Mouse (Mus musculus) forebrain, embryonic 14.5 days (tissue): ENCODE data around the gene Hecw2. TPM values are rescaled to one million over a fixed set of nuclear protein-coding genes. Genes with fewer than 3 reads are reported as not detected.

Experiments
- ATAC-seq: fragments of 200-750 bp; cut with Nextera tagmentation; 2 replicates; pipeline ENCODE4 v1.8.0; 2017; ENCODE audit warnings: mild to moderate bottlenecking, moderate library complexity
- DNase-seq: peaks from one replicate; pipeline ENCODE4 v3.0.0-alpha.2; 2015; ENCODE audit warnings: low spot score
- H3K27ac ChIP-seq: fragments of 300-500 bp; sonication (generic); 2 replicates; pipeline ENCODE4 v1.5.1; 2014; ENCODE audit warnings: low read depth, mild to moderate bottlenecking, control low read depth, low read length, moderate library complexity
- H3K27me3 ChIP-seq: fragments of 300-500 bp; sonication (generic); replicated peaks from 2 replicates; pipeline ENCODE4 v1.6.1; 2014; ENCODE audit warnings: low read length, control low read depth, mixed read lengths; ENCODE audit not compliant: control insufficient read depth, insufficient read depth
- H3K36me3 ChIP-seq: fragments of 300-500 bp; sonication (generic); 2 replicates; pipeline ENCODE4 v1.6.1; 2014; ENCODE audit warnings: low read length, control low read depth; ENCODE audit not compliant: control insufficient read depth, insufficient read depth
- H3K4me1 ChIP-seq: fragments of 300-500 bp; sonication (generic); 2 replicates; pipeline ENCODE4 v1.6.1; 2014; ENCODE audit warnings: antibody characterized with exemption, low read length, control low read depth; ENCODE audit not compliant: control insufficient read depth, insufficient read depth
- H3K4me2 ChIP-seq: fragments of 300-500 bp; sonication (generic); 2 replicates; pipeline ENCODE4 v1.6.1; 2014; ENCODE audit warnings: mild to moderate bottlenecking, control low read depth, low read length
- H3K4me3 ChIP-seq: fragments of 300-500 bp; sonication (generic); 2 replicates; pipeline ENCODE4 v1.5.1; 2014; ENCODE audit warnings: low read depth, low read length, control low read depth
- H3K9ac ChIP-seq: fragments of 300-500 bp; sonication (generic); 2 replicates; pipeline ENCODE4 v1.6.1; 2014; ENCODE audit warnings: mild to moderate bottlenecking, low read length, control low read depth, moderate library complexity
- H3K9me3 ChIP-seq: fragments of 300-500 bp; sonication (generic); replicated peaks from 2 replicates; pipeline ENCODE4 v1.6.1; 2016; ENCODE audit warnings: low read length, control low read depth, mixed read lengths; ENCODE audit not compliant: control insufficient read depth
- WGBS: fragments of 180-500 bp; shearing (Covaris S2); extraction: QIAGEN DNeasy Blood & Tissue Kit; methylation state at CpG from one replicate; pipeline ENCODE4 v1.1.7; 2014; 5-methylcytosine and 5-hydroxymethylcytosine counted together
- polyA plus RNA-seq: library from polyadenylated mRNA; unstranded; fragments of >200 nt; fragmentation: Nextera tagmentation; extraction: Ambion mirVana; gene quantifications from 2 replicates; pipeline ENCODE4 v1.2.1, GENCODE M21; 2014

The Hecw2 gene
- polyA plus RNA-seq, 1 experiment from 2014 or later, result 1.7 TPM

- no peaks in the 10 kb centered on the region for H3K4me1 ChIP-seq
- no peaks in the 10 kb centered on the region for H3K9me3 ChIP-seq
- DNase-seq (no peak), ATAC-seq (no peak)
- no peak overlapping the region for H3K4me3 ChIP-seq
- H3K4me2 ChIP-seq, result no peak overlapping the region
- H3K27ac ChIP-seq, result no peak overlapping the region
- no peaks in the 10 kb centered on the region for H3K27me3 ChIP-seq
- H3K36me3 ChIP-seq, result no peaks in the 10 kb centered on the region
- H3K9ac ChIP-seq, result no peak overlapping the region
- 85% methylated on average over 8 of the region's 8 CpGs for WGBS
These were observed 217.0 kb downstream of the Hecw2 start for GRCm38 (mm10) chr1:53977806-53978513.

DNA sequence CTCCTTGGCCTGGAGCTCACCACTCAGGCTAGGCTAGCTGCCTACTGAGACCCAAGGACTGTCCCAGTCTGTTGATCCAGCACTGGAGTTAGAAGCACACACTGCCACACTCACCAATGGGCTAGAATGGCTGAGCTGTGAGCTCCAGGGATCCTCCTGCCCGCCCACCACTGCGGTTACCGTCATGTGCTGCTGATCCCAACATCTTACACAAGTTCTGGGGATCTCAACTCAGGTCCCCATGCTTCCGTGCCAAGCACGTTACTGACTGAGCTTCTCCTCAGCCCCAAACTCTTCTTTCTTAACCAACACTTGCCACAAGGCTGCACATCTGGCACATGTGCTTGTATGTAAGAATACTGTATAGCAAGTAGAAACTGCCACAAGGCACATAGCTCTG is 218.2 kb downstream of the Hecw2 start:
- no peaks in the 10 kb centered on the region for H3K9me3 ChIP-seq
- no peak overlapping the region for H3K9ac ChIP-seq
- no peaks in the 10 kb centered on the region for H3K4me1 ChIP-seq
- DNase-seq (no peak), ATAC-seq (no peak)
- H3K27me3 ChIP-seq, result no peaks in the 10 kb centered on the region
- no peak overlapping the region for H3K27ac ChIP-seq
- H3K4me3 ChIP-seq, result no peak overlapping the region
- WGBS, result 92% methylated on average over 5 of the region's 5 CpGs
- H3K36me3 ChIP-seq, result no peaks in the 10 kb centered on the region
- H3K4me2 ChIP-seq, result no peak overlapping the region

GRCm38 (mm10) chr1:53976100-53976499 is 218.9 kb downstream of the Hecw2 start:
- H3K27me3 ChIP-seq, result no peaks in the 10 kb centered on the region
- 92% methylated on average over 8 of the region's 8 CpGs for WGBS
- H3K4me3 ChIP-seq, result no peak overlapping the region
- H3K9me3 ChIP-seq, result no peaks in the 10 kb centered on the region
- no peak for DNase-seq
- H3K4me1 ChIP-seq, result no peaks in the 10 kb centered on the region
- no peaks in the 10 kb centered on the region for H3K36me3 ChIP-seq
- H3K27ac ChIP-seq, result no peak overlapping the region
- no peak for ATAC-seq
- H3K9ac ChIP-seq, result no peak overlapping the region
- no peak overlapping the region for H3K4me2 ChIP-seq

- no peaks in the 10 kb centered on the region for H3K4me1 ChIP-seq
- ATAC-seq (no peak), DNase-seq (no peak)
- no peak overlapping the region for H3K9ac ChIP-seq
- no peak overlapping the region for H3K4me3 ChIP-seq
- H3K27ac ChIP-seq, result no peak overlapping the region
- no peaks in the 10 kb centered on the region for H3K9me3 ChIP-seq
- H3K4me2 ChIP-seq, result no peak overlapping the region
- H3K36me3 ChIP-seq, result no peaks in the 10 kb centered on the region
- WGBS, result 76% methylated on average over 5 of the region's 5 CpGs
- no peaks in the 10 kb centered on the region for H3K27me3 ChIP-seq
These were observed 220.0 kb downstream of the Hecw2 start for GRCm38 (mm10) chr1:53974941-53975340.

DNA sequence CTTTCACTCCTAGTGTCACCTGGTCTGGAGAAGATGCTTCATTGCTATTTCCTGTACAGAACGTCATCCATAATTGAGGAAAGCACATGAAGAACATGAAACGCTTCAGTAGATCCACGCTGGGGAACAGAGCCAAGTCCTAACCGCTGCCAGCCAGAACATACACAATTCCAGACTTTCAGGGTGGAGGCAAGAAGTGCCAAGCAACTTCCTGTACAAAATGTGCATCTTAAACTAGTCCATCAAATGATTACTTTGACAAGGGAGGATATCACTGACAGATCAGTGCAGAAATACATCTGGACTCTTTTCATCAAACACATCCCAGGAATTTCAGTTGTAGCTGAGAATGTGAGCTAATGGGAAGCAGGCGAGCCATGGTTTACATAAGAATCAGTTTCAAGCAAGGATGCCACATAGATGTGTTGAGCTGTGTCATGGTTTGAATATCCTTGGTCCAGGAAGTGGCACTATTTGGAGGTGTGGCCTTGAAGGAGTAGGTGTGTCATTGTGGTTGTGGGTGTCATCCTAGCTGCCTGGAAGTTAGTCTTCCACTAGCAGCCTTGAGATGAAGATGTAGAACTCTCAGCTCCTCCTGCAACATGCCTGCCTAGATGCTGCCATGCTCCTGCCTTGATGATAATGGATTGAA is 224.5 kb downstream of the Hecw2 start:
- no peaks in the 10 kb centered on the region for H3K4me1 ChIP-seq
- ATAC-seq, result no peak
- no peak for DNase-seq
- H3K27ac ChIP-seq, result no peak overlapping the region
- no peak overlapping the region for H3K4me2 ChIP-seq
- H3K4me3 ChIP-seq, result no peak overlapping the region
- H3K9me3 ChIP-seq, result no peaks in the 10 kb centered on the region
- 87% methylated on average over 5 of the region's 5 CpGs for whole genome bisulfite sequencing
- no peaks in the 10 kb centered on the region for H3K36me3 ChIP-seq
- no peaks in the 10 kb centered on the region for H3K27me3 ChIP-seq
- no peak overlapping the region for H3K9ac ChIP-seq

DNA sequence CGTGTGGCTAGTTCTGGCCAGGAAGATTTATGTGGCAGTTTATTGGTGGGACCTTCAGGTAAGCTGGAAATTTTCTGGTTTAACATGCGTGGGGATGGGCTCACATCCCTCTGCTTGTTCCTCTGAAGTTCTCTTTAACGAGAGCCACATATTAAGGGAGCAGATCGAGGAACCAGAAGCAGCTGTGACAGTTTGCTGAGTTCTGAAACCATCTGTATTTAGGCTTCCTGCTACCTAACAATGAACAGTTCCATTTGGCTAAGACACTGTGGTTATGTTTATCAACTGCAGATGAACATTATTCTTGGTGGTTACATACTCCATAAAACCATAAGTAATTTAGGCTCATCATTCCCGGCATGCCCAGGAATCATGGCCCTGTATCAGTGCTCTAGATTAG is 242.6 kb downstream of the Hecw2 start:
- 88% methylated on average over 5 of the region's 5 CpGs for WGBS
- no peaks in the 10 kb centered on the region for H3K4me1 ChIP-seq
- H3K9ac ChIP-seq, result no peak overlapping the region
- no peaks in the 10 kb centered on the region for H3K27me3 ChIP-seq
- DNase-seq, result no peak
- no peak for ATAC-seq
- H3K36me3 ChIP-seq, result no peaks in the 10 kb centered on the region
- H3K4me3 ChIP-seq, result no peak overlapping the region
- no peaks in the 10 kb centered on the region for H3K9me3 ChIP-seq
- no peak overlapping the region for H3K27ac ChIP-seq
- H3K4me2 ChIP-seq, result no peak overlapping the region

DNA sequence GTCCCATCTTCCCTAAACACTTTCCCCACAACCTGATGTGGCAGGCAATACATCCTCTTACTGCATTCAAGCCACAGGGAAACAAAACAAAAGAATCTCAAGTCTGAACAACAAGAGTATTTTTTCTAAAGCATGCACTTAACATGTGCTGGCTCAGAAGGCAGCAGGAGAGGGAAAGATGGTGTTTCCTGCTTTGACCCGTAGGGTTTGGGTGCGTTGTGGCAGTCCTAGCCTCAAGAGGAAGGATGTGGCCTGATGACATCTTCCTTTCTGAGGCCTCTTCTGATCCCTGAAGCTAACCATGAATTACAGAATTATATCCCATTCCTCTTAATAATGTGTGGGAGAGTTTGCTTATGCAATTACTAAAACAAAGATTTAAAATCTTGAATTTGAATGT is 249.2 kb downstream of the Hecw2 start:
- Histone ChIP-seq H3K9me3 (no peaks in the 10 kb centered on the region), H3K9ac (no peak overlapping the region), H3K36me3 (no peaks in the 10 kb centered on the region), H3K4me1 (no peaks in the 10 kb centered on the region), H3K27ac (no peak overlapping the region), H3K4me3 (no peak overlapping the region), H3K27me3 (no peaks in the 10 kb centered on the region), H3K4me2 (no peak overlapping the region)
- 85% methylated on average over 2 of the region's 2 CpGs for WGBS
- DNase-seq, result no peak
- no peak for ATAC-seq

GRCm38 (mm10) chr1:53942468-53942867 is 252.5 kb downstream of the Hecw2 start:
- ATAC-seq (no peak), DNase-seq (no peak)
- 81% methylated on average over 8 of the region's 8 CpGs for WGBS

GRCm38 (mm10) chr1:53941528-53941927 is 253.4 kb downstream of the Hecw2 start:
- no peaks in the 10 kb centered on the region for H3K27me3 ChIP-seq
- no peaks in the 10 kb centered on the region for H3K9me3 ChIP-seq
- H3K9ac ChIP-seq, result no peak overlapping the region
- no peak overlapping the region for H3K27ac ChIP-seq
- DNase-seq, result no peak
- no peak overlapping the region for H3K4me3 ChIP-seq
- H3K36me3 ChIP-seq, result no peaks in the 10 kb centered on the region
- no peak overlapping the region for H3K4me2 ChIP-seq
- whole genome bisulfite sequencing, result 47% methylated on average over 3 of the region's 3 CpGs
- H3K4me1 ChIP-seq, result peaks cover 7% of the 10 kb centered on the region
- ATAC-seq, result no peak

More at GRCm38 (mm10) chr1:53942468-53942867, 252.5 kb downstream of the Hecw2 start:
- H3K4me2 ChIP-seq, result no peak overlapping the region
- peaks cover 7% of the 10 kb centered on the region for H3K4me1 ChIP-seq
- H3K9ac ChIP-seq, result no peak overlapping the region
- no peaks in the 10 kb centered on the region for H3K9me3 ChIP-seq
- H3K36me3 ChIP-seq, result no peaks in the 10 kb centered on the region
- no peak overlapping the region for H3K4me3 ChIP-seq
- H3K27ac ChIP-seq, result no peak overlapping the region
- no peaks in the 10 kb centered on the region for H3K27me3 ChIP-seq
